Mouse (Mus musculus): ENCODE measurements around the gene Plcxd3. TPM values are rescaled to one million over a fixed set of nuclear protein-coding genes. Genes with fewer than 3 reads are reported as not detected.

Gene Plcxd3
- total and polyA plus RNA-seq, 3 experiments, result 0.18 to 0.34 (median 0.18) TPM

- 70% methylated on average over 4 of the region's 4 CpGs for WGBS
Measured at GRCm38 (mm10) chr15:4357706-4358105, 17.6 kb upstream of the Plcxd3 start.

GRCm38 (mm10) chr15:4367801-4368200 is 7.5 kb upstream of the Plcxd3 start:
- intact Hi-C loops (cut with DNase I), result no loop called here
- 56% methylated on average over 2 of the region's 2 CpGs for WGBS
- Histone ChIP-seq H3K79me2 (replicated peaks; ENCODE audit: control insufficient read depth, insufficient read depth, low read length) (no peaks in the 10 kb centered on the region), H3K4me3 (no peak overlapping the region), H3K9ac (ENCODE audit: low read depth, low read length) (no peak overlapping the region), H3K27ac (no peak overlapping the region), H3K27me3 (ENCODE audit: control insufficient read depth, insufficient read depth, low read length) (no peaks in the 10 kb centered on the region), H3K36me3 (ENCODE audit: control insufficient read depth, insufficient read depth, low read length) (no peaks in the 10 kb centered on the region), H3K4me1 (ENCODE audit: control insufficient read depth, insufficient read depth, low read length) (no peaks in the 10 kb centered on the region)
- no peak for DNase-seq
- no peak for TF ChIP-seq CTCF (IDR thresholded peaks at IDR 0.05)
- TF ChIP-seq POLR2A (IDR thresholded peaks at IDR 0.05; ENCODE audit: insufficient read depth, low read depth, low read length), result no peak
- no peak for TF ChIP-seq EP300 (IDR thresholded peaks at IDR 0.05; ENCODE audit: insufficient read depth, low read depth, low read length)

More at GRCm38 (mm10) chr15:4357706-4358105, 17.6 kb upstream of the Plcxd3 start:
- H3K27ac ChIP-seq, result no peak overlapping the region
- H3K36me3 ChIP-seq (ENCODE audit: control insufficient read depth, insufficient read depth, low read length), result no peaks in the 10 kb centered on the region
- no peak overlapping the region for H3K9ac ChIP-seq (ENCODE audit: low read depth, low read length)
- no peaks in the 10 kb centered on the region for H3K4me1 ChIP-seq (ENCODE audit: control insufficient read depth, insufficient read depth, low read length)
- H3K27me3 ChIP-seq (ENCODE audit: control insufficient read depth, insufficient read depth, low read length), result no peaks in the 10 kb centered on the region
- DNase-seq, result no peak
- H3K4me3 ChIP-seq, result no peak overlapping the region
- intact Hi-C loops (cut with DNase I), result no loop called here
- TF ChIP-seq POLR2A (IDR thresholded peaks at IDR 0.05; ENCODE audit: insufficient read depth, low read depth, low read length) (no peak), EP300 (IDR thresholded peaks at IDR 0.05; ENCODE audit: insufficient read depth, low read depth, low read length) (no peak), CTCF (IDR thresholded peaks at IDR 0.05) (no peak)
- no peaks in the 10 kb centered on the region for H3K79me2 ChIP-seq (replicated peaks; ENCODE audit: control insufficient read depth, insufficient read depth, low read length)

GRCm38 (mm10) chr15:4374453-4374990 is 769 bp upstream of the Plcxd3 start:
- Histone ChIP-seq H3K79me2 (replicated peaks; ENCODE audit: control insufficient read depth, insufficient read depth, low read length) (no peaks in the 10 kb centered on the region), H3K27me3 (ENCODE audit: control insufficient read depth, insufficient read depth, low read length) (no peaks in the 10 kb centered on the region; the same call in none of the 2 replicates), H3K4me1 (ENCODE audit: control insufficient read depth, insufficient read depth, low read length) (no peaks in the 10 kb centered on the region), H3K9ac (ENCODE audit: low read depth, low read length) (no peak overlapping the region), H3K27ac (no peak overlapping the region), H3K36me3 (ENCODE audit: control insufficient read depth, insufficient read depth, low read length) (no peaks in the 10 kb centered on the region), H3K4me3 (no peak overlapping the region)
- DNase-seq, result no peak
- no peak for TF ChIP-seq EP300 (IDR thresholded peaks at IDR 0.05; ENCODE audit: insufficient read depth, low read depth, low read length)
- TF ChIP-seq POLR2A (IDR thresholded peaks at IDR 0.05; ENCODE audit: insufficient read depth, low read depth, low read length), result no peak
- no peak for TF ChIP-seq CTCF (IDR thresholded peaks at IDR 0.05)
- intact Hi-C loops (cut with DNase I), result no loop called here
- WGBS, result 57% methylated on average over 6 of the region's 6 CpGs

GRCm38 (mm10) chr15:4375031-4375422 is 264 bp upstream of the Plcxd3 start:
- H3K4me1 ChIP-seq (ENCODE audit: control insufficient read depth, insufficient read depth, low read length), result no peaks in the 10 kb centered on the region
- no peaks in the 10 kb centered on the region; the same call in none of the 2 replicates for H3K27me3 ChIP-seq (ENCODE audit: control insufficient read depth, insufficient read depth, low read length)
- intact Hi-C loops (cut with DNase I), result no loop called here
- no peaks in the 10 kb centered on the region for H3K79me2 ChIP-seq (replicated peaks; ENCODE audit: control insufficient read depth, insufficient read depth, low read length)
- DNase-seq, result no peak
- no peaks in the 10 kb centered on the region for H3K36me3 ChIP-seq (ENCODE audit: control insufficient read depth, insufficient read depth, low read length)
- WGBS, result 28% methylated on average over 6 of the region's 6 CpGs
- no peak overlapping the region for H3K4me3 ChIP-seq
- TF ChIP-seq EP300 (IDR thresholded peaks at IDR 0.05; ENCODE audit: insufficient read depth, low read depth, low read length) (no peak), CTCF (IDR thresholded peaks at IDR 0.05) (no peak), POLR2A (IDR thresholded peaks at IDR 0.05; ENCODE audit: insufficient read depth, low read depth, low read length) (no peak)
- no peak overlapping the region for H3K27ac ChIP-seq
- no peak overlapping the region for H3K9ac ChIP-seq (ENCODE audit: low read depth, low read length)

GRCm38 (mm10) chr15:4376221-4376631 is 935 bp downstream of the Plcxd3 start:
- intact Hi-C loops (cut with DNase I), result no loop called here
- H3K9ac ChIP-seq (ENCODE audit: low read depth, low read length), result no peak overlapping the region

GRCm38 (mm10) chr15:4378766-4379165 is 3.5 kb downstream of the Plcxd3 start:
- Histone ChIP-seq H3K9ac (ENCODE audit: low read depth, low read length) (no peak overlapping the region), H3K36me3 (ENCODE audit: control insufficient read depth, insufficient read depth, low read length) (no peaks in the 10 kb centered on the region), H3K79me2 (replicated peaks; ENCODE audit: control insufficient read depth, insufficient read depth, low read length) (no peaks in the 10 kb centered on the region), H3K27ac (no peak overlapping the region), H3K27me3 (ENCODE audit: control insufficient read depth, insufficient read depth, low read length) (no peaks in the 10 kb centered on the region; the same call in none of the 2 replicates), H3K4me3 (no peak overlapping the region), H3K4me1 (ENCODE audit: control insufficient read depth, insufficient read depth, low read length) (no peaks in the 10 kb centered on the region)
- TF ChIP-seq POLR2A (IDR thresholded peaks at IDR 0.05; ENCODE audit: insufficient read depth, low read depth, low read length) (no peak), CTCF (IDR thresholded peaks at IDR 0.05) (no peak), EP300 (IDR thresholded peaks at IDR 0.05; ENCODE audit: insufficient read depth, low read depth, low read length) (no peak)
- intact Hi-C loops (cut with DNase I), result no loop called here
- no peak for DNase-seq
- 83% methylated on average over 5 of the region's 5 CpGs for WGBS

More at GRCm38 (mm10) chr15:4376221-4376631, 935 bp downstream of the Plcxd3 start:
- Histone ChIP-seq H3K36me3 (ENCODE audit: control insufficient read depth, insufficient read depth, low read length) (no peaks in the 10 kb centered on the region), H3K79me2 (replicated peaks; ENCODE audit: control insufficient read depth, insufficient read depth, low read length) (no peaks in the 10 kb centered on the region), H3K27ac (no peak overlapping the region), H3K27me3 (ENCODE audit: control insufficient read depth, insufficient read depth, low read length) (no peaks in the 10 kb centered on the region; the same call in none of the 2 replicates), H3K4me3 (no peak overlapping the region), H3K4me1 (ENCODE audit: control insufficient read depth, insufficient read depth, low read length) (no peaks in the 10 kb centered on the region)
- WGBS, result 20% methylated on average over 8 of the region's 8 CpGs
- TF ChIP-seq POLR2A (IDR thresholded peaks at IDR 0.05; ENCODE audit: insufficient read depth, low read depth, low read length), result no peak
- TF ChIP-seq CTCF (IDR thresholded peaks at IDR 0.05), result no peak
- no peak for TF ChIP-seq EP300 (IDR thresholded peaks at IDR 0.05; ENCODE audit: insufficient read depth, low read depth, low read length)
- DNase-seq, result no peak

Measured in heart, adult 2 months (tissue).